ENCODE assay signal across 8 mouse cellular contexts in genomic region chr5:145280371-145281143, GRCm38 (mm10). TPM values are rescaled to one million over a fixed set of nuclear protein-coding genes. Genes with fewer than 3 reads are reported as not detected.
DNase-seq lines count a peak whose midpoint lies in the region; ATAC-seq and TF ChIP-seq lines count a peak whose summit lies in the region.

Zscan25 (plus strand) TSS chr5:145280500.

- intact Hi-C loops in gastrocnemius, adult 2 months (cut with DNase I), result loop anchor here (1.0 kb wide), 1 partner anchor 49 kb away; the partner anchor contains the start of gene Zfp655
- intact Hi-C loops in left cerebral cortex, adult 2 months (cut with DNase I), result loop anchor here (2.0 to 10.0 kb wide), 2 partner anchors 50 to 84 kb away; partner anchors contain the start of gene Zfp655

- WGBS in hindbrain, postnatal 0 days, result under 1% methylated on average over 50 of the region's 50 CpGs

- no peaks in the 10 kb centered on the region for H3K9me3 ChIP-seq in hindbrain, postnatal 0 days (ENCODE audit: low read length)

- H3K9ac ChIP-seq in hindbrain, postnatal 0 days (replicated peaks; ENCODE audit: low read length), result peak within 1 kb of the TSS; percentile 96

- H3K36me3 ChIP-seq in hindbrain, postnatal 0 days (ENCODE audit: insufficient read depth, low read length), result peaks cover 22% of the 10 kb centered on the region; the same call in 1 of the 2 replicates

- peak within 1 kb of the TSS; percentile 78 for H3K4me2 ChIP-seq in hindbrain, postnatal 0 days (ENCODE audit: low read depth, low read length)

- H3K4me3 ChIP-seq in gastrocnemius, adult 2 months, result peak within 1 kb of the TSS; percentile 88
- H3K4me3 ChIP-seq in hindbrain, postnatal 0 days (ENCODE audit: low read length), result peak within 1 kb of the TSS; percentile 87
- peak within 1 kb of the TSS; percentile 98 for H3K4me3 ChIP-seq in left cerebral cortex, adult 2 months

- no peaks in the 10 kb centered on the region for H3K27me3 ChIP-seq in hindbrain, postnatal 0 days (ENCODE audit: insufficient read depth, low read length)

- peak within 1 kb of the TSS; percentile 98 for H3K27ac ChIP-seq in gastrocnemius, adult 2 months
- H3K27ac ChIP-seq in hindbrain, postnatal 0 days, result peak within 1 kb of the TSS; percentile 92
- H3K27ac ChIP-seq in left cerebral cortex, adult 2 months, result peak within 1 kb of the TSS; percentile 88

- DNase-seq in ZHBTc4 (ENCODE audit: low read depth, low spot score), result peak; percentile 98
- peak; percentile 96 for DNase-seq in gastrocnemius, adult 2 months
- peak; percentile 96 for DNase-seq in hindbrain, postnatal 0 days (ENCODE audit: low spot score)
- DNase-seq in left cerebral cortex, adult 2 months (ENCODE audit: extremely low spot score in 1 of 2, low spot score in 2 of 2), result peak; percentile 90 to 92
- DNase-seq in right cerebral cortex, adult 2 months (ENCODE audit: low spot score in 2 of 2), result peak; percentile 91 to 94
- peak; percentile 93 for DNase-seq in urinary bladder, postnatal 14 days (ENCODE audit: low spot score)

- ATAC-seq in common myeloid progenitor, adult 5-6 weeks (replicated peaks; ENCODE audit: low read depth, poor library complexity, severe bottlenecking), result peak; percentile 96
- peak; percentile 98 for ATAC-seq in hindbrain, postnatal 0 days
- ATAC-seq in megakaryocyte, adult 5-6 weeks (ENCODE audit: poor library complexity, severe bottlenecking), result peak; percentile 98

- no peaks in the 10 kb centered on the region for H3K4me1 ChIP-seq in hindbrain, postnatal 0 days (ENCODE audit: insufficient read depth, low read length)

- no peak for TF ChIP-seq CTCF in gastrocnemius, adult 2 months (IDR thresholded peaks at IDR 0.05)
- TF ChIP-seq CTCF in hindbrain, postnatal 0 days (IDR thresholded peaks at IDR 0.05; ENCODE audit: low read depth), result no peak
- no peak for TF ChIP-seq CTCF in left cerebral cortex, adult 2 months (IDR thresholded peaks at IDR 0.05)

RNA-seq across cellular contexts. Expression of gene Zscan25, which starts in this region (rescaled TPM):
- 6.2 and 11.1 TPM in 2 replicates for total RNA-seq in common myeloid progenitor, adult 5-6 weeks (2017)
- 1 to 10 TPM; 8.8 to 9.4 TPM for total RNA-seq in gastrocnemius, adult 2 months (2021)
- total RNA-seq in hindbrain, postnatal 0 days (2014; rRNA removed), result 21.2 and 25.5 TPM in 2 replicates
- polyA plus RNA-seq in hindbrain, postnatal 0 days (2015; fragmentation: Nextera tagmentation; extraction: Ambion mirVana), result 0.83 and 0.92 TPM in 2 replicates
- 10 to 100 TPM; 18.9 to 22.3 TPM for total RNA-seq in left cerebral cortex, adult 2 months (2021)
- total RNA-seq in megakaryocyte, adult 5-6 weeks (2015), result 5.4 and 6.4 TPM in 2 replicates
- 3.2 and 3.5 TPM in 2 replicates for total RNA-seq in megakaryocyte, adult 5-6 weeks (2017)

Comparison
In these comparisons a context has a peak if more than half of its experiments do, and no peak if none do; other contexts are left out.
1. Peak in every context shown above with its lines: DNase-seq, ATAC-seq, H3K4me3 ChIP-seq and H3K27ac ChIP-seq.